Mouse (Mus musculus) bone marrow, adult 2 months (tissue): Measurements from ENCODE around the gene Oxsr1.

ENCODE experiments used
- CTCF ChIP-seq: fragments of 200-500 bp; IDR thresholded peaks from 2 replicates; pipeline ENCODE4 v1.5.1; 2011; ENCODE audit warnings: low read length, control low read depth; ENCODE audit not compliant: control insufficient read depth, insufficient read depth
- POLR2A ChIP-seq: fragments of 200-500 bp; IDR thresholded peaks from 2 replicates; pipeline ENCODE4 v1.6.1; 2011; ENCODE audit warnings: low read depth, mild to moderate bottlenecking, control low read depth, low read length, borderline replicate concordance; ENCODE audit not compliant: control insufficient read depth

- TF ChIP-seq CTCF (no peak), POLR2A (no peak)
Observed at GRCm38 (mm10) chr9:119268588-119269145, 53.6 kb downstream of the Oxsr1 start.
